Mouse (Mus musculus) liver, adult 2 months (tissue): Measurements from ENCODE around the gene Tmem216.
A peak's percentile ranks its signal among the peaks of the same experiment; 100 is the strongest.

ENCODE experiments used
- CTCF ChIP-seq: fragments of 200-500 bp; IDR thresholded peaks from 2 replicates; pipeline ENCODE4 v1.5.1; 2011; ENCODE audit warnings: low read depth, low read length, control low read depth
- POLR2A ChIP-seq: fragments of 200-500 bp; IDR thresholded peaks from 2 replicates; pipeline ENCODE4 v1.6.1; 2011; ENCODE audit warnings: low read length, control low read depth; ENCODE audit not compliant: insufficient read depth; ENCODE audit errors: extremely low read depth

DNA sequence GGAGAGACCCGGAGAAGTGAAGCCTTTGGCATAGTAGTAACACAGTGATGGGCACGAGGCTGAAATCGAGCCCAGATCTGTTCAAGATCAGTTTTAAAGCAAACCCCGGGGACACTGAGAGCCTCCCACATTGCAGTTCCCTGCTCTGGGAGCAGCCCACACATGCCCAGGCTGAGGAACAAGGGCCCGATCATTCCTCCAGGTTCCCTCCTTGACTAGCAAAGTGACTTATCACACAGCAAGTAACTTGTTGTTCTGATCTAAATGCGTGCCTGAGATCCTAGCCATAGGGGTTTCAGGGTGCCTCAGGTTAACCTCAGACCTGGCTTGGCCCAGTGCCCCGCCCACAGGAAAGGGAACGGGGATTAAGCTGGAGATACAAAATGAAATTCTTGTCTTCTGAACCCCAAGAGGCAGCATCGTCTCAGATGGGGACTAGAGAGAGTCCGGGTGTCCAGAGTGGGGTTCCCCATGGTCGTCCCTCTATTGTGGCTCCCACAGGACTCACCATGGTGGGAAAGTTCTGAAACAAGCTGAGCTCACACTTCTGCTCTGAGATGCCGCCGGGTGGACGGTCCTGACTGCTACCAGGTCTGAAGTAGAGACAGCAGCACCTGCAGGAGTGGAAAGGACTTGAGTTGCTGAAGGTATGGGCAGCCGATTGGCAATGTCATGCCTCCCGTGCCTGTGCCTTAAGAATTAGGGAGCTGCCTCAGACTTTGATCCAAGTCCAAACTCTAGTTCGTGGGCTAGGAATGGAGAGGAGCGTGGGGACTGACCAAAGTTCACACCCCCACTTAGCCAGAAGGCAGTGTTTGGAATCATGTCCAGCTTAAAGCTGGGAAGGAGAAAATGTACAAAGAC lies 47.9 kb upstream of the Tmem216 start:
- TF ChIP-seq CTCF = no peak
- 0 out of 2 replicates have a peak, but pooled peaks have one; percentile 79 for TF ChIP-seq POLR2A
